Mouse (Mus musculus) embryonic facial prominence, embryonic 11.5 days (tissue): ENCODE measurements around the gene Osbpl8. TPM values are rescaled to one million over a fixed set of nuclear protein-coding genes. Genes with fewer than 3 reads are reported as not detected.

Source experiments
- ATAC-seq: fragments of 200-750 bp; cut with Nextera tagmentation; replicated peaks from 2 replicates; pipeline ENCODE4 v1.8.0; 2017; ENCODE audit warnings: low read depth; ENCODE audit not compliant: insufficient number of reproducible peaks, low FRiP score, low TSS enrichment
- DNase-seq: peaks from one replicate; pipeline ENCODE4 v3.0.0-alpha.2; 2015; ENCODE audit warnings: low spot score
- H3K27ac ChIP-seq: fragments of 300-500 bp; sonication (generic); replicated peaks from 2 replicates; pipeline ENCODE4 v1.5.1; 2014; ENCODE audit warnings: mild to moderate bottlenecking, low read depth, low read length, control low read depth
- H3K27me3 ChIP-seq: fragments of 300-500 bp; sonication (generic); 2 replicates; pipeline ENCODE4 v1.6.1; 2014; ENCODE audit warnings: mild to moderate bottlenecking, low read length, moderate library complexity, mixed read lengths; ENCODE audit not compliant: control insufficient read depth, insufficient read depth
- H3K36me3 ChIP-seq: fragments of 300-500 bp; sonication (generic); replicated peaks from 2 replicates; pipeline ENCODE4 v1.6.1; 2014; ENCODE audit warnings: low read depth, mild to moderate bottlenecking, low read length, moderate library complexity, mixed read lengths; ENCODE audit not compliant: control insufficient read depth, insufficient read depth
- H3K4me1 ChIP-seq: fragments of 300-500 bp; sonication (generic); 2 replicates; pipeline ENCODE4 v1.6.1; 2014; ENCODE audit warnings: low read length, mixed read lengths; ENCODE audit not compliant: control insufficient read depth, insufficient read depth
- H3K4me2 ChIP-seq: fragments of 300-500 bp; sonication (generic); 2 replicates; pipeline ENCODE4 v1.6.1; 2014; ENCODE audit warnings: low read depth, mild to moderate bottlenecking, control low read depth, low read length, moderate library complexity
- H3K4me3 ChIP-seq: fragments of 300-500 bp; sonication (generic); 2 replicates; pipeline ENCODE4 v1.5.1; 2014; ENCODE audit warnings: low read depth, low read length, control low read depth
- H3K9ac ChIP-seq: fragments of 300-500 bp; sonication (generic); replicated peaks from 2 replicates; pipeline ENCODE4 v1.6.1; 2014; ENCODE audit warnings: mild to moderate bottlenecking, control low read depth, low read length
- H3K9me3 ChIP-seq: fragments of 300-500 bp; sonication (generic); replicated peaks from 2 replicates; pipeline ENCODE4 v1.6.1; 2016; ENCODE audit warnings: mild to moderate bottlenecking, low read length, inconsistent platforms, mixed read lengths; ENCODE audit not compliant: control insufficient read depth
- WGBS: fragments of 180-500 bp; shearing (Covaris S2); extraction: QIAGEN DNeasy Blood & Tissue Kit; methylation state at CpG from one replicate; pipeline ENCODE4 v1.1.7; 2014; 5-methylcytosine and 5-hydroxymethylcytosine counted together
- polyA plus RNA-seq: library from polyadenylated mRNA; unstranded; fragments of >200 nt; fragmentation: Nextera tagmentation; extraction: Ambion mirVana; gene quantifications from 2 replicates; pipeline ENCODE4 v1.2.1, GENCODE M21; 2014

Gene Osbpl8
- polyA plus RNA-seq, 1 experiment from 2014 or later: 9.7 TPM

DNA sequence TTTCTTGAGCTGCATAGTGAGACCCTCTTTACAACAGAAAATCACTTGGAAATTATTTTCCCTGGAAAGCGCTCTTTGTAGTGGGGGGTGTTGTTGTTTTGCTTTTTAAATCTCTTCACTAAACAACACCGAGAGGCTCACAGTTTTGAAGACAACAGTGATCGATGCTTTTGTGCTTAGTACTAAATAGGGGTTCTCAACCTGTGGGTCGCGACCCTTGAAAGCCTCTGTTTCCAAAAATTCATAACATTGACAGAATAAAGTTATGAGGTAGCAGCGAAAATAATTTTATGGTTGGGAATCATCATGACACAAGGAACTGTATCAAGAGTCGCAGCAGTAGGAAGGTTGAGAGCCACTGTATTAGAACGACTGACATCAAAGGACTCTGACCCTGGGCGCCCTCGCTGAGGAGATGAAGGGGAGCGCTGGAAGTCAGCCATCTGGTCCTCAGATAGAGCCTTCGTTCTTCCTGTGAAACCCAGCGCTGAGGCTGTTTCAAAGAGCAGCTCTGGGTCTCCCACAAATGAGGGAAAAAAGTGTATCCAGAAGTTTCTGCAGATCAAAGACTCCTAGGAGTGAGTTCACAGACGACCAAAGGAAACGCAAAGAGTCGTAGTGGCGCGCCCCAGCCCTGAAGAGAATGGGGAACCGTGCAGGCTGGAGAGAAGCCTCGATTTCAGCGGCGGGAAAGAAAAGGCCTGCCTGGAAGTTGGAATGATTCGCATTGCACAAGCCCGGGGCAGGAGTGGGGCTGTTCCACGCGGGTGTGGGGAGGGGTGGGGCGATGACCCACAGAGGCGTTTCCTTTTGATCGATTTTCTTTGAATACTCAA is 171.2 kb downstream of the Osbpl8 start:
- Histone ChIP-seq H3K9me3 (no peaks in the 10 kb centered on the region), H3K27ac (no peak overlapping the region), H3K4me3 (no peak overlapping the region), H3K4me2 (peak overlapping the region; percentile 16; the same call in 1 of the 2 replicates), H3K9ac (peak overlapping the region; percentile 18; the same call in 1 of the 2 replicates), H3K27me3 (no peaks in the 10 kb centered on the region), H3K4me1 (no peaks in the 10 kb centered on the region), H3K36me3 (no peaks in the 10 kb centered on the region)
- ATAC-seq (no peak), DNase-seq (peak; percentile 44)
- 18% methylated on average over 29 of the region's 29 CpGs for WGBS

DNA sequence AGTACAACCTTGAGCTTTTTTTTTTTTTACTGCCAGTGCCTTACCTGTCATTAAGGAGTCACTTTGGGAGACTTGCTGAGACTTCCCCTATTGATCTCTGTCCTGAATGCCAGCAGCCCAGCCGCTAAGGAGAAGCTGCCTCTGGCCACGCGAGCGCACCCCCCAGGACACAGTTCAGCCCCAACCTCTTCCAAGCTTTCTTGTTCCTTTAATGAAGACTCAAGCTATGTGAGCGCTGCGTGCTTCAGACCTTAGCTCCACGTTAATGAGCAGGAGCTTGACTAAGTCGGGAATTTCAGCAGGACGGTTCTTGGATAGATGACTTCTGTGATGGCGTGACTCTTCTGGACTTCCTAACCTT is 171.8 kb downstream of the Osbpl8 start:
- DNase-seq: peak; percentile 7
- H3K4me2 ChIP-seq: no peak overlapping the region
- no peaks in the 10 kb centered on the region for H3K36me3 ChIP-seq
- no peak overlapping the region for H3K4me3 ChIP-seq
- ATAC-seq: no peak
- H3K27me3 ChIP-seq: no peaks in the 10 kb centered on the region
- H3K9ac ChIP-seq: no peak overlapping the region
- no peaks in the 10 kb centered on the region for H3K9me3 ChIP-seq
- 16% methylated on average over 10 of the region's 10 CpGs for WGBS
- H3K4me1 ChIP-seq: no peaks in the 10 kb centered on the region
- H3K27ac ChIP-seq: no peak overlapping the region

DNA sequence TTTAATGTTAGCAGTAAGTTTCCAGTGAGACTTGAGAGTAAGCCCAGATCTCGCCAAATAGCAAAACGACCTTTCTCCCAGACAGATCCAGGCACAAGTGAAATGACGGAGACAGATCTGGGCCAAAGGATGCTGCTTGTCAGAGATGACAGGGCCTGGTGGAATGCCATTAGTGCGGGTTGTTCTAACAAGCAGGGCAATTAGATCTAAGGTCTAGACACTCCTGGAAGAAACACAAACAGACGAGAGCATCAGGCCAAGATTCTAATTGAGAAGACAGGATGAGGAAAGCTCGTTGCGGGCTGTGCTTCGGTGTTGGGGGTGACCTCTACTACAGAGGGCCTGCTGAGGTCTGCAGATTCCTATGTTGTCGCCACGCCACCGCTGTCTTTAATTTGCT is 174.7 kb downstream of the Osbpl8 start:
- WGBS: 72% methylated on average over 11 of the region's 11 CpGs
- Histone ChIP-seq H3K4me1 (no peaks in the 10 kb centered on the region), H3K36me3 (no peaks in the 10 kb centered on the region), H3K9ac (no peak overlapping the region), H3K4me2 (no peak overlapping the region), H3K4me3 (no peak overlapping the region), H3K27ac (no peak overlapping the region), H3K27me3 (no peaks in the 10 kb centered on the region), H3K9me3 (no peaks in the 10 kb centered on the region)
- ATAC-seq: no peak
- DNase-seq: no peak

- Histone ChIP-seq H3K9me3 (no peaks in the 10 kb centered on the region), H3K4me1 (no peaks in the 10 kb centered on the region), H3K36me3 (no peaks in the 10 kb centered on the region), H3K27me3 (no peaks in the 10 kb centered on the region), H3K9ac (no peak overlapping the region), H3K4me3 (no peak overlapping the region), H3K27ac (no peak overlapping the region), H3K4me2 (no peak overlapping the region)
- DNase-seq: no peak
- WGBS: 82% methylated on average over 7 of the region's 7 CpGs
- ATAC-seq: no peak
These were observed 177.2 kb downstream of the Osbpl8 start for GRCm38 (mm10) chr10:111341761-111342160.

GRCm38 (mm10) chr10:111343555-111343954 is 179.0 kb downstream of the Osbpl8 start:
- no peak for DNase-seq
- no peaks in the 10 kb centered on the region for H3K4me1 ChIP-seq
- H3K9ac ChIP-seq: no peak overlapping the region
- no peak overlapping the region for H3K4me2 ChIP-seq
- no peak for ATAC-seq
- no peaks in the 10 kb centered on the region for H3K27me3 ChIP-seq
- WGBS: 90% methylated on average over 5 of the region's 5 CpGs
- no peak overlapping the region for H3K27ac ChIP-seq
- no peaks in the 10 kb centered on the region for H3K9me3 ChIP-seq
- no peak overlapping the region for H3K4me3 ChIP-seq
- no peaks in the 10 kb centered on the region for H3K36me3 ChIP-seq

Other genes starting within 250 kb of the Osbpl8 start
- 264 and 268 TPM in 2 replicates for gene Csrp2, start 245.0 kb upstream of the Osbpl8 start, polyA plus RNA-seq
- gene Zdhhc17, start 154.6 kb upstream of the Osbpl8 start, polyA plus RNA-seq: 23.2 and 25.5 TPM in 2 replicates
- 8.8 and 9.6 TPM in 2 replicates for gene Bbs10, start 133.9 kb downstream of the Osbpl8 start, polyA plus RNA-seq